Mouse (Mus musculus) monocyte, adult 2 months (primary cell): ENCODE results near the gene Gm21854.
"Not testable (repeated sequence)": the region's sequence is repeated elsewhere in the genome, so short reads cannot be mapped to it uniquely, and the experiment has no call there.

Source experiments
- DNase-seq, 2 experiments: peaks; one replicate each; pipeline ENCODE4 v3.0.0; 2022; ENCODE audit warnings: low spot score in 2 of 2, low read depth in 1 of 2

The Gm21854 gene

DNA sequence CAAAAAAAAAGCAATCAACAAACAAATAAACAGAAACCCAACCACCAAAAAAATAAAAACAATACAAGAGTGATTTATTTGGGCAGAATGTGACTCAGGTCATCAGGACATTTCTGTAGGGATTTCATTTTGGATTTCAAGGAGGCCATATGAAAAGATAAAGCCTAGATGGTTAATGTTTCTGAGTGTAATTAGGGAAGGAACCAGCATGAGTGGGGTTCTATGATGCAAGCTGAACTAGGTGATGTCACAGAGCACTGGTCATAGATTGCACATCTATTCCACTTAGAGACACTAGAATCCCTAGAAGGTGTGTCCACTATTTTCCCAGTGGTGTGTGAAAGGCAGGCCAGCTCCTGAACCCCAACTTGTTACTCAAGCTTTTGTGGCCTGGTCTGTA, at the start of gene Gm21854:
Gene Gm21854 (plus strand): TSS at position 301 of the 400 bp plus-strand sequence.
- DNase-seq = not testable (repeated sequence)
